Mouse (Mus musculus) activated CD4-positive, CD25-positive, alpha-beta regulatory T cell, adult 4 months (primary cell): ENCODE measurements around the gene Gng12. TPM values are rescaled to one million over a fixed set of nuclear protein-coding genes. Genes with fewer than 3 reads are reported as not detected.
A peak's percentile ranks its signal among the peaks of the same experiment; 100 is the strongest.

ENCODE experiments used
- ATAC-seq: one replicate; pipeline ENCODE4 v1.8.0; 2017
- polyA plus RNA-seq, 2 experiments: library from polyadenylated mRNA; unstranded; fragments of 100-300 nt; shearing (Covaris generic); gene quantifications; one replicate each; pipeline ENCODE4 v1.2.1; 2017

Gng12 gene
- polyA plus RNA-seq, 2 experiments from 2014 or later = 21.3 to 21.7 TPM

DNA sequence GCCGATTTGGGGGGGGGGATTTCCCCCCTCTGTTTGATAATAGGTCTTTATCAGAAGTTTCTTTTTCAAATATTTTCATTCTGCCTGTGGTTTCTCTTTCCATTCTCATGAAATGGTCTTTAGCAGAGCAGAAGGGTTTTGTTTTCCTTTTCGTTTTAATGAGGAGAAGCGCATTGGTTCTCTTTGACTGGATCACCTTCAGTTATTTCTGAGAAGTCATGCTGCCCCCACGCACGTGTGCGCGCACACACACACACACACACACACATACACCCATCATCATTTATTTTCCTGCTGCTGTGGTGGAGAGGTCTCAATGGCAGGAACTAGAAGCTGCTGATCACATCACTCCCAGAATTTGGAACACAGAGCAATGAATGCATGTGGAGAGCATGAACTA is 20.8 kb downstream of the Gng12 start:
- ATAC-seq = peak; percentile 73

DNA sequence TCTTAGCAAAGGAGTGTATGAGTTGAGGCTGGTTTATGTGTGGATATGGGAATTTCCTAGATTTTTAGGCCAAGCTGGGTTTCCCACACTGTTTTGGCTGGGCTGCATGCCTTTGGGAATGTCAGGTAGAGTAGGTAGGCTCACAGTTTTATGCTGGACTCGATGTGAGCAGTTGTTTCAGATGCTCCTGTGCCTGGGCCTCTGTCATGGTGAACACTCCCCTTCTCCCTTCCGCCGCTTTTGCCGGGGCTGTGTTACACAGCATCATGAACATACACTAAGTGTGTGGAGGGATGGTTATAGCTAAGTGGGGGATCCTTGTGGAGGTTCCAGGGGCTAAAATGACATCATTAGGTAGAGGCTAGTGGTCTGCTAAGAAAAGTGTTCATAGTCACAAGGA is 24.6 kb downstream of the Gng12 start:
- no peak for ATAC-seq

DNA sequence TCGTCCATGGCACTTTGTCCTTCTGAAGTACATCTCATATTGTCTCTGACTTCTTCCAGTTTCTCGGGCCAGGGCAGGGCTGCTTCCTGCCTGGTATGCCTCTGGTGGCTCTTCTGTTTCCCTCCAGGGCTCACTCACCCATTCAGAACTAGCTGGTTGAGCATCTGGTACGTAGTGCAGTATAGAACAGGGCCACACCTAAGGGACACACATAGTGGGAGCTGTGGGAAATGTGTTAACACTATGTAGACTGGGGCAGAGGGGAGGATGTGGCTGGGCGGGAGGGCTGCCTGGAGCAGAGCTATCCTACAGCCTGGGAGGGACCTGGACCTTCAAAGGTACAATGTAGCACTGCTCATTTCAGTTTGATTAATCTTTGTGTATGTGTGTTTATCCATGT is 25.6 kb downstream of the Gng12 start:
- ATAC-seq = no peak

DNA sequence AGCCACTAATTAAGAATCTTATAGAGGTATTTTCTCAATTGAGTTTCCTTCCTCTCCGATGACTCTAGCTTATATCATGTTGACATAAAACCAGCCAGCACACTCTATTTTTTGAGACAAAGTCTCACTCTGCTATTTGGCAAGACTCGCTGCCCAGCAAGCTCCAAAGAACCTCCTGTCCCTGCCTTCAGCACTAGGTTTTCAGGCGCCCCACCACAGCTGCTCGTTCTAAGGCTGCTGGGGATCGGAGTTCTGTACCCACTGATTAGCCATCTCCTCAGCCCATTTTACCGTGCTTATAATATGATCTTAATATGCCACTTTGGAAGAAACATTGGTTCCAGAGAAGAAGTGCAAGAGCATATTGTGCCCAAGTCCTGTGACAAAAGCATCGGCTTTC is 26.3 kb downstream of the Gng12 start:
- no peak for ATAC-seq

DNA sequence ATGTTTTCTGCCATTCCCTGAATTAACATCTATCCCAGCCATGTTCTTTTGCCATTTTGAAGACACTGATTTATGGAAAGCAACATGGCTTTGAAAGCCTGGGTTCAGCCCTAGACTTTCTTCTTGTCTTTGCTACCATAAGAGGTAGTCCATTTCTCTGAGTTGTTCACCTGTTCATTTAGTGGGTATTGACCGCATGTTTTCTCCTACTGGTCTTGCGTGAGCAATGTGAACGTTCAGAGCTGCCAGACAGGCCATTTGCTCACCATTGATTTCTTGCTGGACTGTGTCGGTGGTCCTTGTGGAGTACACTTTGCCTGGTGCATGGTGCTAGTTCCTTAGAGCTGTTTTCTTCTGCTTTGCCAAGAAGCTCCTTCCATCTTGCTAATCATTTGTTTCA is 27.7 kb downstream of the Gng12 start:
- no peak for ATAC-seq

DNA sequence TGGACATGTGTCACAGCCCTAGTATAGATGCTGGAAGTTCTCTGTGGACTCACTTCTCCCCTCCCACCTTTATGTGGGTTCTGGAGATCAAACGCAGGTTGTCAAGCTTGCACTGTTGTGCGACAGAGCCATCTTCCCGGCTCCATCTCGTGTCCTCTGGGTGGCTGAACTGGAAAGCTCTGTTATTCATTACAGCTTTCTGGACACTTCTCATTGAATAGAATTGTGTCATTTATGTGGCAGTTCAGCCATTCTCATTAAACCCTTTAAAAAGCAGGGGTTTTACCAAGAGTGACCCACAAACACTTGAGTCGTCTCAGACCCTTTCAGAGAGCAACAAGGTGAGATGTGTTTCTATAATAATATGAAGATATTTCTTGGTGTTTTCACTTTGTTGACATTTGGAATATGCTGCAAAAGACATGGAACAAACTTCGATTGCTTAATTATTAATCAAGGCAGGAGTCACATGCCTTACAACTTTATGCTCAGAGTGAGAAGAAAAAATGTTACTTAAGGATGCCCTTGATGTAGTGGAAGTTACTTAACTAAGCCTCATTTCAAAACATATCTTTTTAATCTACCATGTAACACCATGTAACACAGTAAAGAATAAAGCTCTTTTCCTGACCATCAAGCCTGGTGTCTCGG is 28.2 kb downstream of the Gng12 start:
- no peak for ATAC-seq

DNA sequence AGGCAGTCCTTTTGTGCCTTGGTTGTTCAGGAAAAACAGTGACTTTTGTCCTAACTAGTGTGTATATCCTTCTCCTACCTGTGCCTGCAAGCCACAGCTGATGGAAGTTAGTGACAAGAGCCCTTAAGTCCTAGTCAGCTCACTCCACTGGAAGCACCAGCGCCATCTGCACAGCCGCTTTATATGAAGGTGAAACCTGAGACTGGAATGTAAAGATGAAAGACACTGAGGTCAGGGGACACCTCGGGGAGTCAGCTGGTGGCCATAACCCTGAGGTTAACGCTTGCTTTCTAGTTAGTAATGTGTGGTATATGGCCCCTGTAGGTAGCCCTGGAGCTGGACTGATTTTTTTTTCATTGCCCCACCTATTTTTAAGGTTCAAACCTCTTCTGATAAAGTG is 30.1 kb downstream of the Gng12 start:
- no peak for ATAC-seq

DNA sequence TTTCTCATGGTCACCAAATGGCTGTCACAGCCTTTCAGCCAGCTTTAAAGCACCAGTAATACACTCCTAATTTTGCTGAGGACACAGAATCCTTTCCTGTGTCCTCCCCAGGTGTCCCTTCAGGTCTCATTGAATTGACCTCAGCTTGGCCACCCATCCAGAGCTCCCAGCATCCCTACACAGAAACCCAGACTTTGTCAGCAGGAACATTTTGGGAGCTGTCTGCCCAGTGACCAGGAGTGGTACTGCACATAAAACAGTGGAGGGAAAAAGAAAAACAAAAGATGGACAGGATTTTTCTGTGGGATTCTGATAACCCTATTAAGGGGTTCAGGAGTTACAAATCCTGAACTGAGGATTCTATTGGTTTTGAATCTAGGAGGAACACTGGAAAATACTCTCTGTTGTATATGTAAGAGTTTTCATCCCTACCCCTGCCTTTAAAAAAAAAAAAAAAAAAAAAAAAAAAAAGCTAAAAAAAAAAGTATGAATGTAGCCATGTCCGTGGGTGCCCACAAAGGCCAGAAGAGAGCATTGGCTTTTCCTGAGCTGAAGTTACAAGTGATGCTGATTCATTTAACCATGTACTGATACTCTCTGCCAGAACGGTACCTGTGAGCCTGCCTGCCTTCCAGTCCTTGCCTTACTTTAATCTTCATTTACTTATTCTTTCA is 32.9 kb downstream of the Gng12 start:
- ATAC-seq = no peak

DNA sequence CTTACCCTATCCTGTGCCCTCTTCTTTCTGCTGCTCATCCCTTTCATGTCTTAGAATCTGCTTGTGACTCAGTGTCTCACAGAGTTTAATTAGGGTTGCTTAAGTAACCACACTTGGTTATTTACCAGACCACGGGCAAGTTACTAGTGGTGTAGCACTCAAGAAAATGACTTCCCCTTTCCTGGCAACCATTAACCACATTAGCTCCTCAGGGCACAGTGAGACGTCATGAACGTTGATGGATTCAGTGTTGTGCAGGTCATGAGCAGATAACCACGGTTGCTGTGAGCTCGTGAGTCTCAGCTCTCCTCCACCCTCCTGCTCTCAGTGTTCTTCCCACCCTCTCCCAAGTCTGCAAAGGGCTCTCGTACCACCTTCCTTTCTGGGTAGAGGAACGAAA is 33.5 kb downstream of the Gng12 start:
- ATAC-seq = peak; percentile 14

DNA sequence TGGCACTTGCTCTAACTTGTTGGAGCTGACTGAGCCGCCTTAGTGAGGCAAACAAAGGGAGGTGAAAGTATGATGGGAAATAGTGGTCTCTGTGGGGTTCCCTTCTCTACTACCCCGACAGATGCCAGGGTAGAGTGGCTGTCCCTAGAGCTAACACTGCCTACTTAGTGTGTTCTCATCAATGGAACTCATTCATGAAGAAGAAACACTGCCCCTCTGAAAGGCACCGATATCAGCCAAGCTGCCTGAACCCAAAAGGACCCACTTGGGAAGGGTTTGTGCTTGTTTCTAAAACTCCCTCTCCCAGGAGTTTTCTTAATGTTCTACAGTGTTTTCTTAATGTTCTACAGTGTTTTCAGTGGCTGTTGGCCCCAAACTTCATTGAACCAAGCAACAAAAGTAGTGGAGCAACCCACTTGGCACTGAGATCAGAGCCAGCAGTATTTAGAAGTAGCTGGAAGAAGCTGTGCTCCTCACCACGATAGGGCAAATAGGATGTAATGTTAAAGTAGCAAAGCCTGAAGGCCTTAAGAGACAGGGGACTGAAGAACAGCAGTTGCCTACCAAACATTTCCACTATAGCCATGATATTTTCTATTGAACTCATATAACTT is 36.1 kb downstream of the Gng12 start:
- no peak for ATAC-seq

DNA sequence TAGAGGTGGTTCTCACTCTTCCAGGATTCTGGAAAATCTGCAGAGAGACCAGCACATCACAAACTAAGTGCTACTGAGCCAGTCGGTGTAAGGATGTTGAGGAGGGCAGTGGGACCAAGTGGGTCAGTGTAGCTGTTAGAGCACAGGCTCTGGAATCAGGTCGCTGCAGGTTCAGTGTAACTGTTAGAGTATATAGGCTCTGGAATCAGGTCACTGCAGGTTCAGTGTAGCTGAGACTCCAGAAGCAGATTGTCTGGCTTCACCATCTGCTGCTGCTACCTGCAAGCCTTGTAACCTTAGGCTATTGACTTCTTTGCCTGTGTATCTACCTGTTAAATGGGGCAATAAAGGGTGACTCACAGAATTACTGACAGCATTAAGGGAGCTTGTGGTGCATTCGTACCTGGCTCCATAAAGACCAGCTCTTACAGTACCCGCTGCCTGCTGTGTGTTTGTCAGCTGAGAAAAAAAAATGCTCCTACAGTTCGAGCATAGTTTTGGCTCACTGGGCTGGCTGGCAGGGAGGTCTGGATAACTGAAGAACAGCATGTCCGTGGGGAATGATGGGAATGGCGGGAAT is 44.5 kb downstream of the Gng12 start:
- no peak for ATAC-seq

DNA sequence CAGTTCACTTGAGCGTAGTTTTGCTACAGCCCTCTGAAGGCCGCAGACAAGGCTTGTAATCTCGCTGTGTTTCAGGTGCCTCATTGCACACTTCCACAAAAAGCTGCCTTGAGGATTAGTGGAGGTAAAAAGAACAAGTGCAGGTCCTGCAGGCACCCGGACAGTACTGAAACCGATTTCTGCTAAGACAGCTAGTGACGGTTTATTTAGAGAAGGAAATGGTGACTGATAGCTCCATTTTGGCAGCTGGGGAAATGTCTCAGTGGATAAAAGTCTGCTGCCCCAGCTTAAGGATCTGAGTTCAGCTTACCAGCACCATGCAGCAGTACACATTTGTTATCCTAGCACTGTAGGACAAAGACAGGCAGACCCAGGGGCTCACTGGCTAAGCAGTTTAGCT is 45.6 kb downstream of the Gng12 start:
- ATAC-seq = no peak

DNA sequence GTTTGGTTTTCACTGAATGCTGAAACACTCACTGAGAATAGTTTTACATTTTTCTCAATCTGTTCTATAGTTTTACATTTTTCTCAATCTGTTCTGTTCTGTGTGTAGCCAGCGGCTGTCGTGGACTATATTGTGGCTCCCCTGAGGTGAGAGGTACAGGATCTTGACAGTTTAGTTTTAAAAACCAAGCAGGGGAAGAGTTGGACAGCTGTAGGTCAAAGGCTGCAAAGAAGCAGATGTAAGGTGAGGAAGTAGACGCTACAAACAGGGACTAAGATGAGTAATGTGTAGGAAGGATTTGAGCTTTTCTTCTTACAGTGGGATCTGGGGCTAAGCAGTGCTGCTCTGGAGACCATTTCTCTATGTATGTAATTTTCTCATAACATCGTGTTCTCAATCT is 46.6 kb downstream of the Gng12 start:
- ATAC-seq = no peak

DNA sequence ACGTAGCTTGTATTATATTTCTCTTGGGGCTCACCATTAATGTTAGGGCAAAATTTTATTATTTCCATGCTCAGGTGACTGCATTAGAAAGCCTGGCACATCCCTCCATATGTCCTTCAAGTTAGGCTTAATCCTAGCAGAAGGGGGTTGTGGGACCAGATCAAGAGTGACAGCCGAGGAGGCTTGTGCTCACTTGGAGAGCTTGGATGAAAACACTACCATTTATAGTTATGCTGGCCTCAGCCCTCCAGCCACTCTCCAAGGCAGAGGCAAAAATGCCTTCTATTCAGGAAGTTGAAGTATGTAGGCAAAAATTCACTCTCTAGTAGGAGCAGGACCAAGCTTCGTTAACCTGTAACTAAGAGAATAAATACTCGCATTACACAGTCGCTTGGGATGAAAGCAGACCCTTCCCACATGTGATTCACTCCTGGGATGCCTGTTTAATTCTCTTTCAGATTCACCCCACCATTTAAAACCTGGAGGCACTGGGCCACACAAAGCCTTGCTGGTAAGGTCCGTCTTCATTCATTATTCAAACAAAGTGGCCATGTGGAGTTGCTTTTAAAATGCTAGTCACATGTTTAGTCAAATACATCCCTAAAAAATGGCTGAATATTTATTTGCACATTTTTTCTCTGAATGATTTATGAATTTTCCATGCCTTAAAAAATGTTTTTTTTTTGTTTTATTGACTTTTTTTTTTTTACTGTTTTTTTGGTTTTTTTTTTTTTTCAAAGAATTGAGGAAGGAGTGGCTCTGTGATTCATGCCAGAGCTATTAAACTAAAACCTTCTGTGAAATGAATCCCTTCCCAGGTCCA is 47.4 kb downstream of the Gng12 start:
- ATAC-seq = no peak

DNA sequence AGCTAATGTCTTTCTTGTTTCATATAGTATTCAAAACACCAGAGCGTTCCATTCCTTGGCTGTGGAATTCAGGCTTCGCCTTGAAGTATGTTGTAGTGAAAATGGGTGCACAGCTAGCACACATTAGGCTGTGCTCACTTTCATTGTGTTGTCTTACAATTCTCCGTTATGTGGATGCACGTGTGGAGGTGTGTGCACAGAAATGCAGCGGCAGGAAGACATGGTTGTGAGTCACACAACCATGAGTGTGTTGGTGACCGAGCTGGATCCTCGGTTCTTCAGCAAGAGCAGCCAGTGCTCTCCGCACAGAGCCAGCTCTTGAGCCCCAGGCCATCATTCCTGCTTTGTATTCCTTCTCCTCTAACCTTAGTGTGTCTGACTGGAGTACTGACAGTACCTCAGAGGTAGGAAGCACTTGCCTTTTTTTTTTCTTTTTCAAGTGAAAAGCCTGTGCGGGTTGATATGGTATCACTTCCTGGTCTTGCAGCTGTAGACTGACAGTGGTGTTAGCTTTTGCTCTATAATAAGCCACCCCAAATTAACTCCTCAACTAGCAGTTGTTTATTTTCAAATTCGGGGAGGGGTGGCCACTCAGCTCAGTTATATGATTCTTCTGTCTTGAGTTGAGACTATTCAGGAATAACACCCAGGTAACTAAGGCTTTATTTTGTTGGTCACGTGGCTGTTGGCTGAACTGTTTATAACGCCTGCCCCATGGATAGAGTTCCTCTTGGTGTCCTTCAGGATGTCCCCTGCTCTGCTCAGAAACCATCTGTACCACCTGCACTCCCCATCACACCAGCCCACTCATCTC is 48.2 kb downstream of the Gng12 start:
- peak; percentile 62 for ATAC-seq

DNA sequence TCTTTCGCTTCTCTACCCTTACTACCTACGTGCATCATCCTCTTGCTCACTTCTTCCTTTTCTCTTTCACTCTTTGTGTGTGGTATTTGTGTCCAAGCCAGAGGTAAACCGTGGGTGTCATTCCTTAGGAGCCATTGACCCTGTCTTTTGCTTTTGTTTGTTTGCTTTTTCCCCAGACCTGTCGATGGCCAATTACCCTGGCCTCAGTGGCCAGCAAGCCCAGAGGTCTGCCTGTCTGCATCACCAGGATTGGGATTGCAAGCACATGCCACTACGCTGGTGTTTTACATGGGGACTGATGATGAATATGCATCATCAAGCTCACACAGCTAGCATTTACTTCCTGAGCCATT is 48.8 kb downstream of the Gng12 start:
- no peak for ATAC-seq

DNA sequence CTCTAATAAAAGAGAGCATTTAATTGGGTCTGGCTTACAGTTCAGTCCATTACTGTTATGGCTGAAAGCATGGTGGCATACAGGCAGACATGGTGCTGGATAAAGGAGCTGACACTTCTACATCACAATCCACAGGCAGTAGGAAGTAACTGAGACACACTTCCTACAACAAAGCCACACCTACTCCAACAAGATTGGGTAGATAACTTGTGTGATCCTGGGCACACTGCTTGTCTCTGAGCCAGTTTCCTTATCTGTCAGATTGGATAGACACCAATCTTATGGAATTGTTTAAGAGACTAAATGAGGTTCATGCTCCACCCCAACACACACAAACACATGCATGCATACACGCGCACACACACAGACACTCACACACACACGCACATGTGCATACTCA is 51.9 kb downstream of the Gng12 start:
- no peak for ATAC-seq

DNA sequence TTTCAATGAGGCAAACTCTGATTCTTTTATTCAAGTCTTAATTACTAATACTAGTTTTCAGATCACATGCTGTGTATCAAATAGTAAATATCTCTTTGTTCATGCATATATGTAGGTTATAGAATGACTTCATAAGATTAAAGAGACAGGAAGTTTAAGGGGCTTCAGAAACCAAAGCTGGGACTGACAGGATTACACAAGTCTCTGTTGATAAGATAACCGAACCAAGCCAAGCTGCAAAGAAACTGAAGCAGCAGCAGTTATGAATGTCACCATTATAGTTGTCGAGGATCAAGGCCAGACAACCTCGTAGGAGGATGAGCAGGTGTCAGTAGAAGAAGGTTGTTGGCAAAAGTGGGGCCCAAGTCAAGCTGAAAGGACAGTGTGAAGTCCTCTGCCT is 52.7 kb downstream of the Gng12 start:
- no peak for ATAC-seq

DNA sequence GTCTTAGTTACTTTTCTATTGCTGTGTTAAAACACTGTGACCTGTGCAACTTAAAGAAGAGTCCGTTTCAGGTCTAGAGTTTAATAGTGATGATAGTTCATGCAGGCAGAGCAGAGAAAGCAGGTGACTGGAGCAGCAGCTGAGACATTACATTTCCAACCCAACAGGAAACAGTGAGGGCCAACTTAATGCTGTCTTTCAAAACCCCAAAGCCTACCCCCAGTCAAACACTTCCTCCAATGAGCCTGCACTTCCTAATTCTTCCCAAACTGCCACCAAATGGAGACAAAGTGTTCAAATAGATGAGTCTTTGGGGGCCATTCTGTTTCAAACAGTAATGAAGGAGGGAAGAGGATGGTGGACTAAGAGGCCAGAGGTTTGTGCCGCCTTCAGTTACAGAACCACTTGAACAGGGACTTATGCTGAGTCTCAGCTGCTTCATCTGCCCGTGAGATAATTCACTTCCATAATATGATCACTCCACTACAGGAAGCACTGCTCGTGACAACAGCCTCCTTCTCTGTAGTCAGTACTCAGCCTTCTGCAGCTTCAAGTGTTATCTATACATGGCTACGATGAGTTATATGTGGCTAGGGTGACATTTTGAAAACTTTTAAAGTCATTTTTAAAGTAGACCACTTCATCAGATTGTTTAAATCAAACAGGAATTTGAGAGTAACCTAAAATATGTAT is 55.7 kb downstream of the Gng12 start:
- ATAC-seq = no peak

DNA sequence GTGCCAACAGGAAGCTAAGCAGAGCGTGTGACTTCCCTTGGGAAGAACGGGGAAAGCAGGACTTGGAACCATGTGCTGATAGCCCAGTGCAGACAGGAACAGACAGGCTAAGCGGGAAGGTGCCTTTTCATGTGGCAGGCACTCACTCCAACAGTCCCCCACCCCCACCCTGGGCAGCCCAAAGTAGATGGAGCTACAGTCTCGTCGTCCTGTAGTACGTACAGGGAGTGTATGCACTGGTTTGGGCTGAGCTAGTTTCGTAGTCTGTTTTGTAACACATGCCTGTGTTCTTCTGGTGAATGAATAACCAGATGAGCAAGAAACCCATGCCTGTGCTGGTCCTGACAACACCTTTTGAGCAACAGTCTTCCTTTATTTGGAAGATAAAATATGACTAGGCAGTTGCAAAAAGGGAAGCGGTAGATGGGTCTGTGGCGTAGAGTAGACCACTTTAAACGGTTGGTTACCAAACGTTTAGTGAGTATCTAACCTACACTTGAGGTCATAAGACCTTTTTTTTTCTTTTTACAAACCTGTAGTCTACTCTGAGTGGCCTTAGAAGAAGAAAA is 57.8 kb downstream of the Gng12 start:
- ATAC-seq = no peak

DNA sequence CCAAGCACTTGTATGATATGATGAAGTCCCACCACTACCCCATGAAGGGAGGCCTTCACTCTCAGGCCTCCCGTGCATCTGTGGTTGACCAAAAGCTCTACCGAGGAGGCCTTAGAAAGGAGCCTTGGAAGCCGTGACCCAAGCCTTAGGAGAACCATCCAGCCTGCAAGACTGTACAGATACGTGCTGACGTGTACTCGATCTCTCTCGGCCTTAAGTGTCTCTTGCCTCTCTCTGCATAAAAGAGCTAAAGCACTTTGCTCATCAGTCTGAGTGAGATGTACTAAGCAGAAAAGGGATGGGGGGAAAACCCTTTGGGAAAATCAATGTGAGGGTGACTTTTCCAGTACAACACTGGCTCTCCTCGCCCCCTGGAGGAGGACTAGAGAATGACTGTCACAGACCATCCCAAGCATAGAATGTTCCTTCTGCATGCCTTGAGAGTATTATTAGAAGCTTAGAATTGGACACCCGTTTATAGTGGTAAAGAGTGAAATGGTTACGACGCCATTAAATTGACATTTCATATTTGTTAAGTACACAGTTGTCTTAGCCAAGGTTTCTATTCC is 59.0 kb downstream of the Gng12 start:
- ATAC-seq = peak; percentile 63
